Mouse (Mus musculus): ENCODE results near the gene Tns3.
A peak's percentile ranks its signal among the peaks of the same experiment; 100 is the strongest.

The Tns3 gene

DNA sequence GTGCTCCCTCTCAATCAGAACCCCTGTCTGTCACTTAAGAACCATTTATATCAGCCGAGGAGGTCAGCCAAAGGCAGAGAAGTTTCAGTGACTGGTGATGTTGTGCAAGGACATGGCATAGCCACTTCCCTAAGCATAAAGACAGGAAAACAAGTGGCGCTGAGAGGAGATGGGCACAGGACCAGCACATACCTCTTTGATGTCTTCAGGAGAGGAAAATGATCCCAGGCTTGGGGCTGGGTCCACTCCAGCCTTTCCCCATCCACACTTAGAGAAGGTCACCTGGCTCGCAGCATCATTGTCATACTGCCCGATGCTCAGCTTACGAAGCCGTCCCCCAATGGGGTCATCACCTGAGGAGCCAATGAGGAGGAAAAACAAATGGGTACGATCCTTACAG lies 185.0 kb downstream of the Tns3 start:
- DNase-seq (ENCODE audit: low spot score in 2 of 2): no peak

DNA sequence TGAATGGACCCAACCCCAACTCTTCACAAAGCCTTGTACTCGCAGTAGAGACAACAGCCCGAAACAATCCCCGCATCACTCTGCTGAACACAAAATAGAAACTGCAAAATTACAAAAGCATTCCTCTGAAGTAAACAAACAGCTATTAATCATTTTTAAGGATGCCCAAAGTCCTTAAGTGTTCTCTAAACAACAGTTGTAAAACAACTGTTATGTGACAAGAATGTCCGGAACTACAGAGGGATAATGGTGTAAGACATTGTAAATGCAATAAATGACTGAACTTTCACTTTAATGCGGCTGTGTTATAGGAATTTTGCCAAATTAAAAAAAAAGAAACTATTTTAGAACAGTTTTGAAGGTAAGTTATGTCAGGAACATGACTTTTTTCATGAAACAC lies 190.7 kb downstream of the Tns3 start:
- DNase-seq (ENCODE audit: low spot score in 2 of 2): no peak

DNA sequence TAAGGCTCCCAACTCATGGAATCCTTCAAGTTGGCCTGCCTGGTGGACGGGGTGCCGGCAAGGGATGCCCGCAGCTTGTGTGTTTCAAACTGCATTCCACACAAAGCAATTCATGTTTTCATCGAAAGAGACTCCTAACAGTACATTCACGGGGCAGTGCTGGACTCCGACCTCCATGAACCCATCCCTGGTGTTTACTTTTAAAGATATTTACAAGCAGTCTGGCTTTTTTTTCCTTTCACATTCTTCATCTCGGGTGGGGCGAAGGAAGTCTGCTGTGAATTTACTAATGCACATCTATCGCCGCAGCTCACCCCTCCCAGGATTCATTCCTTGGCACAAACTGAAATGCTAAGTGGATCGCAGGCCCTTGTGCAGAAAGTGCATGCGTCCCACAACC lies 191.9 kb downstream of the Tns3 start:
- DNase-seq (ENCODE audit: low spot score in 2 of 2): no peak

- DNase-seq (ENCODE audit: low spot score in 2 of 2): no peak
Measured at GRCm38 (mm10) chr11:8471535-8471934, 192.8 kb downstream of the Tns3 start.

DNA sequence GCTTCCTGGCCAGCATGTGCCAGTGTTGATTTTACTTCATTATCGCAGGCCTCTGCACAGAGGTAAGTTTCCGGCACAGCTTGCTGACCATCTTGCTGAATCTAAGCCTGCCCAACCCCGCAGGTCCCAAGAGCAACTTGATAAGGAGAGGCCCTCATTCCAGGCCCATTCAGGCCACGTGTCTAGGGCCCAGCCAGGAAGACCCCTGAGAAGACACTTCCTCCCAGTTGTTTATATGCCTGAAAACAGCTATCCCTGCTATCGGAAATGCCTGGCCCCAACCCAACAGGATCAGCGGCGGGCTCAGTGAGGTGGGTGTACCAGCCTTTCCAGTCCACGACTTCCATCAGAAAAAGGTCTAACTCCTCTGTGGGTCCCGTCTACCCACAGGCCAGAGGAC lies 194.8 kb downstream of the Tns3 start:
- no peak for DNase-seq (ENCODE audit: low spot score in 2 of 2)

DNA sequence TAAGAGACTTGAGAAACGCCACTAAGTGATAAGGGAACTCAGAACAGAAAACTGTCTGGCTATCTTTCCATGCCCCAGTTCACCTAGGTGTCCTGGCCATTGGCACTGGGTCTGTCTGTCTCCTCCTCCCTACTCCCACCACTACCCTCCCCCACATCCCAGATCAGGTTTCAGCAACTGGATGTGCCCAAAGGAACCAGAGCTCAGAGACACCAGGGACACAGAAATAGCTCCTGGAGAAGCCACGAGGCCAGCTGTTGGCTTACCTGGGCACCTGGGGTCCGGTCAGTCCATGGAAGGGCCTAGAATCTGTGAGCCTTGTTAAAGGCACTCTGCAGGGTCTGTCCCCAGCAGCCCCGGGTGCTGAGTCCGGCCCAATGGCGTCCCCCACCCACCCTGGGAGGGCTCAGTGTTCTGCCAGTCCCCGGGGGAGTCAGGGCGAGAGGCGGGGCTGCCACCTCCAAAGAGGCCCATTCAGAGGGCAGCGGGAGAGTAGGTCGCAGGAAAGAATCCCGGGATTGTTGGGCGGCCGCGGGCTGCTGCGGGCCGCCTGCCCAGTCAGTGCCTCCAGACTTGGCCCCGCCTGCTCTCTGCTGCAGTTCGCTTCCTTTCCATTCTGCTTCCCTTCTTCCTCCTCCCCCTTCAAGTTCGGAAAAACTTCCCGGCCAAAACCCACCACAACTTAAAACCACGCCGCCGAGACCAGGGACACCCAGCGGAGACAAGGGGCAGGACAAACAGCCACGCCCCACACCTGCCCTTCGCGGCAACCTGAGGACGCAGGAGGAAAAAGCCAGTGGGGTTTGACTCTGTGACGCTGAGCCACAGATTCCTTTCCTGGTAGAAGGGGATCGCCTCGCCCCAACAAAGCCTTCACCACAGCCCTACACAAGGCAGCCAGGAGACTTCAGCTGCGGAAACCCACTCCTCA lies 195.9 kb downstream of the Tns3 start:
- DNase-seq (ENCODE audit: low spot score in 2 of 2): peak; percentile 49 to 77

- no peak for DNase-seq (ENCODE audit: low spot score in 2 of 2)
Measured at GRCm38 (mm10) chr11:8467403-8468160, 196.8 kb downstream of the Tns3 start.

GRCm38 (mm10) chr11:8463866-8464265 lies 200.5 kb downstream of the Tns3 start:
- no peak for DNase-seq (ENCODE audit: low spot score in 2 of 2)

DNA sequence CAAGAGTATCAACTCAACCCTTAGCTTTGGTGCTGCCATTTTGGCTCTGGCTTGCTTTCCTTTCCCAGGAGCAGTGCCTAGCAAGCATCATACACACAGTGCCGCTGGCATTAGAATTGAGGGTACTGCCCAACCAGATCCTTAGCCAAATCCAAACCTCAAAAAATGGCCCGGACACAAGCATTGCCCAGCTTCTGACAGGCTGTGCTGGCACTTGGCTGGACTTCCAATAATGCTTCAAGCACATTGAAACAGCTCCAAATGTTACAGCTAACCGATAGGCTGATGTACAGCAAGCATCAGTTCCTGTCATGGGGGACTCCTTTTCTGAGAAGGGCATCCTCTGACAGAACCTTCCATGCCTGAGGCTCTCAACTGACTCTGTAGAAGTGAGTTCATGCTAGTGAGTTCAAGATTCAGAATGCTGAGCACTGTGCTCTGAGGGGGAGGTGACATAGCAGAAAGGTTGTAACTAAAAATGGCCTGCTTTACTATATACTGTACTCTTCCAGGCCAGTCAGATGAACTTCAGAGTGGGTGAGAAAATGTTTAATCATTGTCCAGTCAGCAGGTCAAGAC lies 201.4 kb downstream of the Tns3 start:
- no peak for DNase-seq (ENCODE audit: low spot score in 2 of 2)

- no peak for DNase-seq (ENCODE audit: low spot score in 2 of 2)
Measured at GRCm38 (mm10) chr11:8460835-8461234, 203.5 kb downstream of the Tns3 start.

- no peak for DNase-seq (ENCODE audit: low spot score in 2 of 2)
Measured at GRCm38 (mm10) chr11:8457951-8458350, 206.4 kb downstream of the Tns3 start.

- DNase-seq (ENCODE audit: low spot score in 2 of 2): peak in 1 of 2 experiments; percentile 54
Measured at GRCm38 (mm10) chr11:8456586-8457285, 207.6 kb downstream of the Tns3 start.

DNA sequence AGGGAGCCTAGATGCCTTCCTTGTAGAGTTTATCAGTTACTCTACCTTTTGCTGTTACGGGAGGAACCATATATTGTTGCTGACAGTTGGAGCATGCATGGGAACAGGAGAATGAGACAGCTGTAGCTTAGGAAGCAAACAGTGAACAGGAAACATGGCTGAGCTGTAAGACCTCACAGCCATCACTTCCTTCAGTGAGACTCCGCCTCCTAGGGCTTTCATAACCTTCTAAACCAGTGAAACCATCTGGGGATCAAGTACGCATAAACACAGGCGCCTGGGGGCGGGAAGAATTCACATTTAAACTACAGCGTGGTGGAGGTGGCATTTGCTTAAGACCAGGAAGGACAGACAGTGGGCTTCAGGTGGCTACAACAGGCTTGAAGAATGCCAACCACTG lies 208.7 kb downstream of the Tns3 start:
- no peak for DNase-seq (ENCODE audit: low spot score in 2 of 2)

DNA sequence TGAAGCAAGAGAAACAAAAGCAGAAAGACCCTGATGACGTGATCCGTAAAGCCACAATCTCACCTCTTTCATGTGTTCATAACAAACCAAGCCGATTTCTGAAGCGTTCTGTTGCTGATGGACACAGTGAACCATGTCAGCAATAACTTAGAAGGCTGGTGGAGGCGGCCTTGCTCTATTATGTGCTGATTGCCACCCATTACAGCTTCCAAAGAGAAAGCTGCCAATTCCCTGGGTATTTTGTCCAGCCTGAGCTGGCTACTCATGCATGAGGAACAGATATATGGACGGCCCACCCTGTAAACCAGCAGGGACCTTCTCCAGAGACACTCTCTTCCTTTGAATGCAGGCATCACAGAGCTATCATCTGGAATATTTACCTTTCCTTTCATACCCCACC lies 211.1 kb downstream of the Tns3 start:
- DNase-seq (ENCODE audit: low spot score in 2 of 2): no peak

DNA sequence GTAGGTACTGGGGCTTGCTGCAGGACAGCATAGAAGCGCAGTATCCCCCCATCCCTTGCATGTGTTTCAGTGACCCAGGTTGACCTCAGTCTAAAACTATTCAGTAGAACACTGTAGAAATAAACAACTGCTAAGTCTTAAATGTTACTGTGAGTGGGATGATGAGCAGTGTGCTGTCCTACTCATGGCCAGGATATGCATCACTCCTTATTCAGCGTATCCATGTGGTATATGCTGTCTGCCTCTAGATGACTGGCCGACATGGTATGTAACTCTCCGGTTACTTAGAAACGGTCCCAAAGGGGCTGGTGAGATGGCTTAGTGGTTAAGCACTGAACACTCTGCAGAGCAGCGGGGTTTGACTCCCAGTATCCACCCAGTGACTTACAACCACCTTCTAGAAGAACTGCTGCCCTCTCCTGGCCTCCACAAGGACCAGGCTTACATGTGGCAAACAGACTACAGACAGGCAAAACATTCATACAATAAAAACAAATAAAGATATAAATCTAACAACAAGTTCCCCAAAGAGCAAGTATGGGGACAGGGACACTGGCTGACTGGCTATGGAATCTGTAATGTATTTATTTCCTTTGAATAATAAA lies 212.6 kb downstream of the Tns3 start:
- DNase-seq (ENCODE audit: low spot score in 2 of 2): no peak

- no peak for DNase-seq (ENCODE audit: low spot score in 2 of 2)
Measured at GRCm38 (mm10) chr11:8450540-8450939, 213.8 kb downstream of the Tns3 start.

- peak; percentile 58 to 74 for DNase-seq (ENCODE audit: low spot score in 2 of 2)
Measured at GRCm38 (mm10) chr11:8445915-8446356, 218.4 kb downstream of the Tns3 start.

DNA sequence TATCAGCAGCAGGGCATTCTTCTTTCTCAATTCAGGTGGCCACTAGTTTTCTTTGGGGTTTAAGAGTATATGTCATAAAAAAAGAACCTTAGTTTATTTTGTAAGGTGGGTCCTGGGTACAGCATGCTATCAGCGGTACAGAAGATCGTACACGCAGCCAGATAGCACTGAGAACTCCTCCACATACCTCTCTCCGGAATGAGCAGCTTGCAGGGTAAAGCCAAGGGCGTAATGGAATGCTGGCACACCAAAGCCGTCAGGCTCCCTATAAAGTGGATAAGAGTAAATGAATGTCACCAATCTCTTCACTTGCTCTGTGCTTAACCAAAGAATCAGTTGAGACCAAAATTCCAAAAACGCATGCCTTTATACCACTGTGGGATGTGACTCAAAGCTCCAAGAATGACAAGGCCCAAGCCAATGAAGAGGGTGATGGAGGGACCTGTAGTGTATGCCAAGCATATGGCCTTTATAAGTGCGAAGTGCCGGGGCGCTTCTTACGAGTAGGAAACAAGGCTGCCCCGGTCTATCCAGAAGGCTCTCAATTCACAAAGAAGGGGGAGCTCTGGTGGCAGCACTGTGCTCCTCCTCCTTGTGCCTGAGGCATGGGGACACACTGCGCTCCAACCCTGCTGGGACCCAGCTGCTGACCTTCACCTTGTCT lies 219.4 kb downstream of the Tns3 start:
- no peak for DNase-seq (ENCODE audit: low spot score in 2 of 2)

GRCm38 (mm10) chr11:8443539-8444292 lies 220.6 kb downstream of the Tns3 start:
- no peak for DNase-seq (ENCODE audit: low spot score in 2 of 2)

- DNase-seq (ENCODE audit: low spot score in 2 of 2): no peak
Measured at GRCm38 (mm10) chr11:8440706-8441105, 223.6 kb downstream of the Tns3 start.
